Mouse (Mus musculus) CH12.LX (cell line): Measurements from ENCODE around the gene Gdf15. TPM values are rescaled to one million over a fixed set of nuclear protein-coding genes. Genes with fewer than 3 reads are reported as not detected.

Experiments
- DNase-seq: peaks from one replicate; pipeline ENCODE4 v3.0.0-alpha.2; 2013; ENCODE audit errors: extremely low read depth
- H3K27ac ChIP-seq: 2 replicates; pipeline ENCODE4 v1.5.1; 2012; ENCODE audit warnings: low read depth, mild to moderate bottlenecking, control low read depth, moderate library complexity; ENCODE audit not compliant: insufficient read depth
- H3K27me3 ChIP-seq: replicated peaks from 2 replicates; pipeline ENCODE3; 2012; ENCODE audit warnings: inconsistent platforms
- H3K36me3 ChIP-seq, 2 experiments: replicated peaks in 1 of 2; 2 replicates each; pipeline versions ENCODE3 to v1.6.1; 2012; ENCODE audit warnings: inconsistent platforms in 1 of 2, low read length in 1 of 2, mild to moderate bottlenecking in 1 of 2, mixed read lengths in 1 of 2, moderate library complexity in 1 of 2; ENCODE audit not compliant: control insufficient read depth in 1 of 2, insufficient read depth in 1 of 2
- H3K4me1 ChIP-seq, 2 experiments: 2 replicates each; pipeline ENCODE4 v1.6.1; 2012; ENCODE audit warnings: inconsistent platforms in 1 of 2, moderate library complexity in 1 of 2; ENCODE audit not compliant: insufficient read depth in 2 of 2, control insufficient read depth in 1 of 2
- H3K4me2 ChIP-seq: 2 replicates; pipeline ENCODE4 v1.6.1; 2012; ENCODE audit warnings: low read depth, mild to moderate bottlenecking, control low read depth; ENCODE audit not compliant: poor library complexity, insufficient read depth, severe bottlenecking
- H3K4me3 ChIP-seq, 3 experiments: fragments of 150-350 bp in 1 of 3; sonication (generic) in 1 of 3; replicated peaks in 1 of 3; 2 replicates each; pipeline versions ENCODE3 to v1.5.1; 2011 to 2012; ENCODE audit warnings: low read depth in 2 of 3, low read length in 2 of 3, mild to moderate bottlenecking in 2 of 3, moderate library complexity in 2 of 3, control low read depth in 1 of 3, improper control_type of control experiment in 1 of 3, inconsistent platforms in 1 of 3, mixed read lengths in 1 of 3; ENCODE audit not compliant: poor library complexity in 1 of 3
- H3K79me2 ChIP-seq: replicated peaks from 2 replicates; pipeline ENCODE4 v1.6.1; 2012; ENCODE audit warnings: mild to moderate bottlenecking, moderate library complexity; ENCODE audit not compliant: control insufficient read depth, poor library complexity, insufficient read depth, severe bottlenecking; ENCODE audit errors: extremely low read depth
- H3K9ac ChIP-seq: 2 replicates; pipeline ENCODE4 v1.6.1; 2012; ENCODE audit warnings: low read depth, mild to moderate bottlenecking, control low read depth, moderate library complexity; ENCODE audit not compliant: insufficient read depth
- H3K9me3 ChIP-seq: replicated peaks from 2 replicates; pipeline ENCODE3; 2012; ENCODE audit warnings: low read length, inconsistent platforms, mixed read lengths
- CHD1 ChIP-seq: IDR thresholded peaks from 2 replicates; pipeline ENCODE4 v1.6.1; 2012; ENCODE audit warnings: low read depth, low read length, improper control_type of control experiment, inconsistent platforms
- CTCF ChIP-seq, 2 experiments: IDR thresholded peaks in 1 of 2; conservative IDR thresholded peaks in 1 of 2; 2 replicates each; pipeline ENCODE4 v1.5.1; 2011 to 2012; ENCODE audit warnings: low read depth in 2 of 2, low read length in 2 of 2, improper control_type of control experiment in 1 of 2, inconsistent platforms in 1 of 2, mild to moderate bottlenecking in 1 of 2, moderate library complexity in 1 of 2
- E2F4 ChIP-seq: IDR thresholded peaks from 2 replicates; pipeline ENCODE4 v1.6.1; 2011; ENCODE audit warnings: low read depth, low read length, improper control_type of control experiment; ENCODE audit not compliant: insufficient replicate concordance
- ELF1 ChIP-seq: IDR thresholded peaks from 2 replicates; pipeline ENCODE4 v1.6.1; 2014; ENCODE audit warnings: low read depth, mild to moderate bottlenecking, inconsistent platforms, low read length, improper control_type of control experiment
- ETS1 ChIP-seq: conservative IDR thresholded peaks from 2 replicates; pipeline ENCODE4 v1.6.1; 2012; ENCODE audit warnings: low read depth, mild to moderate bottlenecking, inconsistent platforms, low read length, improper control_type of control experiment, moderate library complexity
- JUN ChIP-seq: IDR thresholded peaks from 2 replicates; pipeline ENCODE4 v1.6.1; 2011; ENCODE audit warnings: low read depth, mild to moderate bottlenecking, low read length, improper control_type of control experiment, moderate library complexity; ENCODE audit not compliant: insufficient read depth
- MAX ChIP-seq: IDR thresholded peaks from 2 replicates; pipeline ENCODE4 v1.6.1; 2011; ENCODE audit warnings: low read length, improper control_type of control experiment
- MAZ ChIP-seq: IDR thresholded peaks from 2 replicates; pipeline ENCODE4 v1.6.1; 2012; ENCODE audit warnings: low read depth, mild to moderate bottlenecking, inconsistent platforms, low read length, improper control_type of control experiment, moderate library complexity
- MEF2A ChIP-seq: IDR thresholded peaks from 2 replicates; pipeline ENCODE4 v1.6.1; 2014; ENCODE audit warnings: low read depth, mild to moderate bottlenecking, inconsistent platforms, low read length, improper control_type of control experiment, borderline replicate concordance
- MYC ChIP-seq: IDR thresholded peaks from 2 replicates; pipeline ENCODE4 v1.6.1; 2011; ENCODE audit warnings: low read depth, mild to moderate bottlenecking, improper control_type of control experiment, low read length
- NELFE ChIP-seq: IDR thresholded peaks from 2 replicates; pipeline ENCODE4 v1.6.1; 2011; ENCODE audit warnings: low read depth, low read length, improper control_type of control experiment
- NRF1 ChIP-seq: IDR thresholded peaks from 2 replicates; pipeline ENCODE4 v1.6.1; 2014; ENCODE audit warnings: low read depth, mild to moderate bottlenecking, inconsistent platforms, low read length, improper control_type of control experiment, moderate library complexity
- PAX5 ChIP-seq: IDR thresholded peaks from 2 replicates; pipeline ENCODE4 v1.6.1; 2012; ENCODE audit warnings: low read length, inconsistent platforms, mixed read lengths
- POLR2A ChIP-seq: IDR thresholded peaks from 2 replicates; pipeline ENCODE4 v1.6.1; 2011; ENCODE audit warnings: low read depth, mild to moderate bottlenecking, improper control_type of control experiment, low read length
- RAD21 ChIP-seq: IDR thresholded peaks from 2 replicates; pipeline ENCODE4 v1.6.1; 2011; ENCODE audit warnings: low read depth, mild to moderate bottlenecking, low read length, improper control_type of control experiment, moderate library complexity
- RCOR1 ChIP-seq: conservative IDR thresholded peaks from 2 replicates; pipeline ENCODE4 v1.6.1; 2012; ENCODE audit warnings: low read depth, mild to moderate bottlenecking, inconsistent platforms, low read length, improper control_type of control experiment
- SMC3 ChIP-seq: IDR thresholded peaks from 2 replicates; pipeline ENCODE4 v1.6.1; 2011; ENCODE audit warnings: low read depth, low read length, improper control_type of control experiment
- TBP ChIP-seq: conservative IDR thresholded peaks from 2 replicates; pipeline ENCODE4 v1.6.1; 2011; ENCODE audit warnings: low read depth, low read length, improper control_type of control experiment
- UBTF ChIP-seq: IDR thresholded peaks from 2 replicates; pipeline ENCODE4 v1.6.1; 2012; ENCODE audit warnings: low read depth, mild to moderate bottlenecking, inconsistent platforms, low read length, improper control_type of control experiment, moderate library complexity
- USF2 ChIP-seq: conservative IDR thresholded peaks from 2 replicates; pipeline ENCODE4 v1.6.1; 2011; ENCODE audit warnings: low read depth, low read length, improper control_type of control experiment
- ZC3H11A ChIP-seq: IDR thresholded peaks from 2 replicates; pipeline ENCODE4 v1.6.1; 2012; ENCODE audit warnings: low read depth, mild to moderate bottlenecking, inconsistent platforms, low read length, improper control_type of control experiment
- ZMIZ1 ChIP-seq: IDR thresholded peaks from 2 replicates; pipeline ENCODE4 v1.6.1; 2012; ENCODE audit warnings: low read depth, mild to moderate bottlenecking, inconsistent platforms, low read length, improper control_type of control experiment
- ZNF384 ChIP-seq: IDR thresholded peaks from 2 replicates; pipeline ENCODE4 v1.6.1; 2012; ENCODE audit warnings: low read depth, low read length, improper control_type of control experiment, inconsistent platforms
- dilution Hi-C: fragments of 300-500 bp; cut with MboI; formaldehyde crosslinking; loops from 2 replicates; pipeline ENCODE4 v1.14.3; 2020; ENCODE audit warnings: low sequenced_read_pairs; ENCODE audit not compliant: extremely low pct_unique_long_range_greater_than_20kb, extremely low pct_ligation_motif_present
- in situ Hi-C: fragments of 300-500 bp; cut with MboI; formaldehyde crosslinking; loops from 3 replicates; pipeline ENCODE4 v1.14.3; 2019; ENCODE audit warnings: low sequenced_read_pairs, low pct_ligation_motif_present, low pct_unique_long_range_greater_than_20kb, mixed read lengths
- polyA plus RNA-seq: library from polyadenylated mRNA; unstranded; fragments of >175 nt; gene quantifications from 2 replicates; pipeline ENCODE4 v1.2.1, GENCODE M21; 2012; ENCODE audit warnings: low read depth; ENCODE audit not compliant: insufficient read length
- total RNA-seq, 2 experiments: library from RNA; depleted of rRNA; stranded (reverse); fragments of 300-350 nt in 1 of 2; fragments of >200 nt in 1 of 2; gene quantifications; 2 replicates each; pipeline ENCODE4 v1.2.3; 2012 to 2014

Gdf15 gene
- total and polyA plus RNA-seq, 3 experiments = 0.16 to 0.21 TPM; not detected in 1

DNA sequence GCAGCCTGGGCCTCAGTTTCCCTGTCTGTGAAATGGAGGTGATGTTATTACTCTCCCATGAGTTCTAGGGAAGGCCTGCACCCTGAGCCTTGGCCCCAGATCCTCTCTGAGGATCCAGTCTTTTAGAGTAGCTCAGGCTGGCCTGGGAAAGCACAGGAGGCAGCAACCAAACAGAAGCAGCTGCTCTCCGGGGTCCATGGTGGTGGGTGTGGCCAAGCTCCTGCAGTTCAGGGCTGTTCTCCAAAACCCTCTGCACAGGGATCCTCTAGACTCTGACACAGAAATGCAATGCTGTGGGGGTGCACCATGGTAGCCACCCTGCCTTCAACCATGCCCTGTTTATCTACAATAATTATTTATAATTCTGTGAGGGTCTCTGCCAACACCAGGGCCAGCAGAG is 18.5 kb downstream of the Gdf15 start:
- Histone ChIP-seq H3K9ac (no peak overlapping the region), H3K4me3 (no peak overlapping the region), H3K4me2 (no peak overlapping the region), H3K9me3 (no peaks in the 10 kb centered on the region), H3K27me3 (no peaks in the 10 kb centered on the region), H3K27ac (no peak overlapping the region), H3K36me3 (no peaks in the 10 kb centered on the region), H3K79me2 (no peaks in the 10 kb centered on the region), H3K4me1 (peaks cover 29 to 73% of the 10 kb centered on the region in 2 experiments)
- dilution Hi-C loops (no loop called here), in situ Hi-C loops (loop anchor here (5.0 kb wide), 1 partner anchor 34 kb away; no protein-coding TSS in a partner anchor)
- TF ChIP-seq E2F4 = no peak
- no peak for TF ChIP-seq NELFE
- TF ChIP-seq CHD1 = no peak
- no peak for TF ChIP-seq JUN
- no peak for TF ChIP-seq MAX
- no peak for TF ChIP-seq POLR2A
- TF ChIP-seq ETS1 = no peak
- no peak for TF ChIP-seq MAZ
- TF ChIP-seq ZNF384 = no peak
- no peak for TF ChIP-seq SMC3
- no peak for TF ChIP-seq PAX5
- TF ChIP-seq MYC = no peak
- no peak for TF ChIP-seq USF2
- TF ChIP-seq MEF2A = no peak
- TF ChIP-seq UBTF = no peak
- no peak for DNase-seq

DNA sequence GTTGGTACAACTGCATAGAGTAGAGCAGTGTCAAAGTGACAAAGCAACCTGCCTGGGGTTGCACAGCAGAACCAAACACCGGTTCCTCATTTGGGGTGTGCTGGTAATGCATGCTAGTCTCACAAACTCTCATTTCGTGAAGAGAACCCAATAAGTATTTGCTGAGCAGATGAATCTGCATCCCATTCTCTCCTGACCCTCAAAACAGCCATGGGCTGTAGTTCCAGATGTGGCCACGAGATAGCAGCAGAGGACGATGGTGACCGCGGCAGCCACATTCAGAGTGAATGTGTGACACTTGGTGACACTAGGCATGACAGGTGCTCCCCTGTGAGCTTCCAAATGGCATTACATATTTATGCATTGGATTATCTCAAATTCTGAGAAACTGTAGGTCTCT is 20.4 kb downstream of the Gdf15 start:
- peak overlapping the region; percentile 47 for H3K9ac ChIP-seq
- peaks cover 19 to 68% of the 10 kb centered on the region in 2 experiments for H3K4me1 ChIP-seq
- in situ Hi-C loops (loop anchor here (5.0 kb wide), 1 partner anchor 35 kb away; no protein-coding TSS in a partner anchor), dilution Hi-C loops (no loop called here)
- H3K4me3 ChIP-seq = peak overlapping the region; percentile 61 to 79 (median 65)
- H3K27ac ChIP-seq = peak overlapping the region; percentile 69
- DNase-seq = peak; percentile 91
- H3K9me3 ChIP-seq = no peaks in the 10 kb centered on the region
- H3K4me2 ChIP-seq = peak overlapping the region; percentile 84
- H3K36me3 ChIP-seq = no peaks in the 10 kb centered on the region
- no peaks in the 10 kb centered on the region for H3K27me3 ChIP-seq
- 0 out of 2 replicates have a peak, but pooled peaks cover under 1% of the 10 kb centered on the region for H3K79me2 ChIP-seq
- TF ChIP-seq CTCF (conservative IDR thresholded peaks at IDR 0.05 in 1 of 2, IDR thresholded peaks at IDR 0.05 in 1 of 2; ENCODE audit: low read depth in 2 of 2, low read length in 2 of 2) (peak; percentile 98), RAD21 (peak; percentile 98), ELF1 (no peak), TBP (0 out of 2 replicates have a peak, but pooled peaks have one; percentile 18), RCOR1 (no peak), ZMIZ1 (no peak), NRF1 (peak; percentile 62; the same call in 1 of the 2 replicates), MYC (peak; percentile 85; the same call in 1 of the 2 replicates), SMC3 (peak; percentile 93), E2F4 (no peak), ZC3H11A (peak; percentile 58; the same call in 1 of the 2 replicates)
